Mouse (Mus musculus): ENCODE measurements around the gene Ccnc. TPM values are rescaled to one million over a fixed set of nuclear protein-coding genes. Genes with fewer than 3 reads are reported as not detected.
"Not testable (repeated sequence)": the region's sequence is repeated elsewhere in the genome, so short reads cannot be mapped to it uniquely, and the experiment has no call there.

Gene Ccnc
- total RNA-seq, 2 experiments from 2014 or later: 20.3 to 21.7 TPM

GRCm38 (mm10) chr4:21726912-21727614 lies 438 bp upstream of the Ccnc start:
- peak; percentile 29 for DNase-seq

GRCm38 (mm10) chr4:21739169-21739568 lies 11.7 kb downstream of the Ccnc start:
- peak; percentile 7 for DNase-seq

- not testable (repeated sequence) for DNase-seq
These were observed 16.6 kb downstream of the Ccnc start for GRCm38 (mm10) chr4:21744142-21744541.

- no peak for DNase-seq
These were observed 18.2 kb downstream of the Ccnc start for GRCm38 (mm10) chr4:21745723-21746122.

- no peak for DNase-seq
These were observed 27.8 kb downstream of the Ccnc start for GRCm38 (mm10) chr4:21755123-21755789.

GRCm38 (mm10) chr4:21758860-21759259 lies 31.4 kb downstream of the Ccnc start:
- DNase-seq: no peak

GRCm38 (mm10) chr4:21761416-21762160 lies 34.1 kb downstream of the Ccnc start:
- no peak for DNase-seq

GRCm38 (mm10) chr4:21763827-21764226 lies 36.3 kb downstream of the Ccnc start:
- DNase-seq: no peak

GRCm38 (mm10) chr4:21766171-21766862 lies 38.8 kb downstream of the Ccnc start:
- DNase-seq: no peak

GRCm38 (mm10) chr4:21766863-21767304 lies 39.4 kb downstream of the Ccnc start, which contains the start of the genes Usp45 and Tstd3:
TSS of gene Usp45 (plus strand) at chr4:21767156.
TSS of gene Tstd3 (minus strand) at chr4:21767212.
- peak; percentile 84 for DNase-seq

GRCm38 (mm10) chr4:21771064-21771463 lies 43.6 kb downstream of the Ccnc start:
- no peak for DNase-seq

- DNase-seq: no peak
These were observed 44.8 kb downstream of the Ccnc start for GRCm38 (mm10) chr4:21772306-21772705.

- DNase-seq: peak; percentile 99
These were observed 48.8 kb downstream of the Ccnc start for GRCm38 (mm10) chr4:21776091-21776945.

- no peak for DNase-seq
These were observed 49.4 kb downstream of the Ccnc start for GRCm38 (mm10) chr4:21776946-21777265.

GRCm38 (mm10) chr4:21780816-21781726 lies 53.6 kb downstream of the Ccnc start:
- DNase-seq: no peak

GRCm38 (mm10) chr4:21786268-21786667 lies 58.8 kb downstream of the Ccnc start:
- no peak for DNase-seq

GRCm38 (mm10) chr4:21788903-21789302 lies 61.4 kb downstream of the Ccnc start:
- no peak for DNase-seq

GRCm38 (mm10) chr4:21789836-21790235 lies 62.3 kb downstream of the Ccnc start:
- DNase-seq: no peak

- no peak for DNase-seq
These were observed 66.1 kb downstream of the Ccnc start for GRCm38 (mm10) chr4:21793631-21794030.

GRCm38 (mm10) chr4:21801013-21801412 lies 73.5 kb downstream of the Ccnc start:
- DNase-seq: no peak
